ENCODE assay signal across 19 mouse cellular contexts in genomic region chr4:47324206-47324605, GRCm38 (mm10). TPM values are rescaled to one million over a fixed set of nuclear protein-coding genes. Genes with fewer than 3 reads are reported as not detected.
DNase-seq lines count a peak whose midpoint lies in the region; ATAC-seq and TF ChIP-seq lines count a peak whose summit lies in the region.
"Had no signal": no experiment of that assay in that cellular context is flagged by ENCODE, and none has a peak within 500 bp of the region (broad histone marks: within the 10 kb centered on the region; RNA-seq: fewer than 3 reads in every experiment).

No protein-coding gene starts in this region.

- WGBS in bone marrow, adult 2 months: 35% methylated on average over 1 of the region's 1 CpGs
- 12% methylated on average over 1 of the region's 1 CpGs for WGBS in liver, embryonic 14.5 days (ENCODE audit: insufficient replicate concordance)
- 63% methylated on average over 1 of the region's 1 CpGs for WGBS in neural tube, embryonic 15.5 days

- no peak for TF ChIP-seq POLR2A in bone marrow, adult 2 months (IDR thresholded peaks at IDR 0.05; ENCODE audit: borderline replicate concordance, control insufficient read depth, low read depth, low read length)

- peaks cover 6% of the 10 kb centered on the region for H3K4me1 ChIP-seq in bone marrow, adult 2 months (ENCODE audit: control insufficient read depth, insufficient read depth, low read length)
- H3K4me1 ChIP-seq in liver, embryonic 14.5 days (replicated peaks; ENCODE audit: control insufficient read depth in 2 of 2, insufficient read depth in 2 of 2, low read length in 1 of 2): peaks cover 5 to 18% of the 10 kb centered on the region in 2 experiments; a peak in 3 of 4 replicates
- no peaks in the 10 kb centered on the region for H3K4me1 ChIP-seq in neural tube, embryonic 15.5 days
- H3K4me1 ChIP-seq: embryonic facial prominence, embryonic 15.5 days; forebrain, embryonic 12.5 days; heart, embryonic 13.5 days; hindbrain, embryonic 15.5 days had no signal

- no peak for TF ChIP-seq CTCF in bone marrow, adult 2 months (IDR thresholded peaks at IDR 0.05; ENCODE audit: control insufficient read depth, insufficient read depth, low read length)
- no peak for TF ChIP-seq CTCF in liver, embryonic 14.5 days (IDR thresholded peaks at IDR 0.05; ENCODE audit: low read depth)

- no peaks in the 10 kb centered on the region; the same call in 1 of the 2 replicates for H3K27me3 ChIP-seq in liver, embryonic 14.5 days (ENCODE audit: control insufficient read depth, insufficient read depth, low read length)
- no peaks in the 10 kb centered on the region for H3K27me3 ChIP-seq in neural tube, embryonic 15.5 days (replicated peaks)
- H3K27me3 ChIP-seq: embryonic facial prominence, embryonic 15.5 days; forebrain, embryonic 12.5 days; heart, embryonic 13.5 days; hindbrain, embryonic 15.5 days had no signal

- H3K4me3 ChIP-seq in bone marrow, adult 2 months (replicated peaks; ENCODE audit: control insufficient read depth, low read depth, low read length): no peak overlapping the region
- H3K4me3 ChIP-seq in liver, embryonic 14.5 days (ENCODE audit: insufficient read depth in 1 of 2, low read depth in 2 of 2, low read length in 2 of 2): no peak overlapping the region
- H3K4me3 ChIP-seq in neural tube, embryonic 15.5 days (replicated peaks): no peak overlapping the region
- H3K4me3 ChIP-seq: embryonic facial prominence, embryonic 15.5 days; forebrain, embryonic 12.5 days; heart, embryonic 13.5 days; hindbrain, embryonic 15.5 days had no signal

- no peaks in the 10 kb centered on the region for H3K36me3 ChIP-seq in liver, embryonic 14.5 days (replicated peaks; ENCODE audit: control insufficient read depth, insufficient read depth, low read depth)
- no peaks in the 10 kb centered on the region for H3K36me3 ChIP-seq in neural tube, embryonic 15.5 days
- H3K36me3 ChIP-seq: embryonic facial prominence, embryonic 15.5 days; forebrain, embryonic 12.5 days; heart, embryonic 13.5 days; hindbrain, embryonic 15.5 days had no signal

- no peak for TF ChIP-seq EP300 in liver, embryonic 14.5 days (IDR thresholded peaks at IDR 0.05; ENCODE audit: low read depth)

- DNase-seq in liver, embryonic 14.5 days (ENCODE audit: low read depth in 3 of 3, low spot score in 3 of 3): no peak
- no peak for DNase-seq in gastrocnemius, postnatal 4 days (ENCODE audit: low spot score in 2 of 2)
- DNase-seq: adrenal gland, postnatal 10 days; B cell, adult 2 months; cerebellum, adult 11-12 months; cerebellum, adult 9-10 months; cerebellum, postnatal 25 days; gastrocnemius, postnatal 10 days; heart, postnatal 36 days had no signal

- ATAC-seq in erythroblast, adult 5-6 weeks (replicated peaks; ENCODE audit: low FRiP score, poor library complexity, severe bottlenecking): peak; percentile 50; the same call in 1 of the 2 replicates
- peak; percentile 55; the same call in 1 of the 2 replicates for ATAC-seq in liver, embryonic 14.5 days (ENCODE audit: insufficient read depth)
- ATAC-seq in megakaryocyte progenitor cell, adult 5-6 weeks (replicated peaks; ENCODE audit: poor library complexity): peak; percentile 55; the same call in 1 of the 2 replicates
- ATAC-seq in CD4-positive, CD25-positive, alpha-beta regulatory T cell, adult 4 months: no peak
- no peak for ATAC-seq in neural tube, embryonic 15.5 days (ENCODE audit: low FRiP score)
- ATAC-seq: forebrain, embryonic 16.5 days had no signal

- H3K4me2 ChIP-seq in liver, embryonic 14.5 days (ENCODE audit: low read depth): no peak overlapping the region
- no peak overlapping the region for H3K4me2 ChIP-seq in neural tube, embryonic 15.5 days
- H3K4me2 ChIP-seq: embryonic facial prominence, embryonic 15.5 days; forebrain, embryonic 12.5 days; heart, embryonic 13.5 days; hindbrain, embryonic 15.5 days had no signal

- no peak overlapping the region for H3K9ac ChIP-seq in liver, embryonic 14.5 days (replicated peaks)
- no peak overlapping the region for H3K9ac ChIP-seq in neural tube, embryonic 15.5 days (replicated peaks)
- H3K9ac ChIP-seq: embryonic facial prominence, embryonic 15.5 days; forebrain, embryonic 12.5 days; heart, embryonic 13.5 days; hindbrain, embryonic 15.5 days had no signal

- no peaks in the 10 kb centered on the region for H3K9me3 ChIP-seq in liver, embryonic 14.5 days (ENCODE audit: control insufficient read depth, low read length)
- H3K9me3 ChIP-seq in neural tube, embryonic 15.5 days (replicated peaks): no peaks in the 10 kb centered on the region
- H3K9me3 ChIP-seq: embryonic facial prominence, embryonic 15.5 days; forebrain, embryonic 12.5 days; heart, embryonic 13.5 days; hindbrain, embryonic 15.5 days had no signal

- peak overlapping the region; percentile 54; the same call in 1 of the 2 replicates for H3K27ac ChIP-seq in bone marrow, adult 2 months (ENCODE audit: control insufficient read depth, insufficient read depth, low read depth, low read length, poor library complexity)
- H3K27ac ChIP-seq in liver, embryonic 14.5 days: no peak overlapping the region
- no peak overlapping the region for H3K27ac ChIP-seq in neural tube, embryonic 15.5 days (replicated peaks)
- H3K27ac ChIP-seq: embryonic facial prominence, embryonic 15.5 days; forebrain, embryonic 12.5 days; heart, embryonic 13.5 days; hindbrain, embryonic 15.5 days had no signal

RNA-seq across cellular contexts. Expression of gene Tgfbr1, which starts 28.8 kb away (rescaled TPM):
- polyA plus RNA-seq in bone marrow, adult 2 months (2011; ENCODE audit: insufficient read depth, insufficient read length, low replicate concordance, missing spikeins): 4.2 and 5.6 TPM in 2 replicates
- 5.0 and 6.3 TPM in 2 replicates for total RNA-seq in erythroblast, adult 5-6 weeks (2015; ENCODE audit: low replicate concordance)
- total RNA-seq in erythroblast, adult 5-6 weeks (2017; ENCODE audit: low replicate concordance): 7.8 and 8.1 TPM in 2 replicates
- 2.4 and 3.2 TPM in 2 replicates for polyA plus RNA-seq in liver, embryonic 14.5 days (2012; rRNA removed)
- 5.6 and 5.7 TPM in 2 replicates for polyA plus RNA-seq in liver, embryonic 14.5 days (2014; fragmentation: Nextera tagmentation; extraction: Ambion mirVana)
- total RNA-seq in megakaryocyte progenitor cell, adult 5-6 weeks (2015): 18.4 and 19.5 TPM in 2 replicates
- 19.9 and 23.1 TPM in 2 replicates for total RNA-seq in megakaryocyte progenitor cell, adult 5-6 weeks (2017)
- polyA plus RNA-seq in CD4-positive, CD25-positive, alpha-beta regulatory T cell, adult 4 months (2017; shearing (Covaris generic)): 10 to 100 TPM; 33.6 to 39.2 TPM
- polyA plus RNA-seq in neural tube, embryonic 15.5 days (2015; fragmentation: Nextera tagmentation; extraction: Ambion mirVana): 24.6 and 26.7 TPM in 2 replicates
- total RNA-seq in gastrocnemius, postnatal 4 days (2021): 10 to 100 TPM; 35.2 to 40.8 TPM

Comparison
In these comparisons a context has a peak if more than half of its experiments do, and no peak if none do; other contexts are left out.
1. ATAC-seq: peak in erythroblast, adult 5-6 weeks (single experiment), liver, embryonic 14.5 days (single experiment) and megakaryocyte progenitor cell, adult 5-6 weeks (single experiment); none in CD4-positive, CD25-positive, alpha-beta regulatory T cell, adult 4 months (single experiment) and neural tube, embryonic 15.5 days (single experiment).